Mouse (Mus musculus): ENCODE measurements at regions not wholly inside any gene's neighbourhood (a gene's known extent, or its start where the extent isn't known, plus 50 kb on each side); places are given as distances from the start of the nearest gene placed in this dataset.

DNA sequence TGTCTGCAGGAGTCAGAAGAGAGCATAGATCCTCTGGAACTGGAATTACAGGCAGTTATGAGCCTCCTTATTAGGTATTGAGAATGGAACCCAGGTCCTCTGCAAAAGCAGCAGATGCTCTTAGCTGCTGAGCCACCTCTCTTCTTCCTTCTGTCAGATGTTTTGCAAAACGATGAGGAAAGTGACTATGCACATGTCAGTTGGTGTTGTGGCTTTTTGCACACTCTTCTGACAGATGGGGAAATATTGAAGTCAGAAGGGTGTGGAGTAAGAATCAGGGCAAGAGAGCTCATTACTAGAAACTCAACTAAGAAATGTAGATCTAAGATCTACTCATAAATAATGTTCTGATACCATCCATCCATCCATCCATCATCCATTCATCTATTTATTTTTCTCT lies 102.4 kb downstream of the Cdca7 start:
- H3K4me2 ChIP-seq (replicated peaks): no peak overlapping the region
- no peak overlapping the region for H3K27ac ChIP-seq
- 79% methylated on average over 1 of the region's 1 CpGs for WGBS
- no peak overlapping the region for H3K4me3 ChIP-seq (replicated peaks)
- no peaks in the 10 kb centered on the region for H3K9me3 ChIP-seq
- no peaks in the 10 kb centered on the region for H3K36me3 ChIP-seq
- no peak for ATAC-seq
- H3K27me3 ChIP-seq (replicated peaks): no peaks in the 10 kb centered on the region
- no peaks in the 10 kb centered on the region for H3K4me1 ChIP-seq (replicated peaks)
- H3K9ac ChIP-seq: no peak overlapping the region

DNA sequence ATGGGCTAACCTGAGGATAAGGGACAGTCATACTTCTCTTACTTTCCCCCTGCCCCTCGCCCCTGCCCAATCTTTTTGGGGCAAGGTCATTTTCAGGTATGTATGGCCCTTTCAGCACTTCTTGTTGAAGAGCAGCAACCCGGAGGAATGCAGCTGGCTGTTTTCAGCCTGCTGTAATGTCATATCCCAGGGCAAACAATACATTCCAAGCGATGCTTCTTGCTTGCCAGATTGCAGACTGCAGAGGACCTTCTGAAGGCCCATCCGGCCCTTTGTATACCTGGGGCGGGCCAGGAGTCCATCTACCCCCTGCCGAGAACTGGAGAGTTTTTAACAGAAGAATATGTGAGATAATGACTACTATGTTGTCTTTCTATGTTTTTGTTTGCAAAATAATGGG lies 105.2 kb downstream of the Cdca7 start:
- H3K4me3 ChIP-seq (replicated peaks): no peak overlapping the region
- 69% methylated on average over 6 of the region's 6 CpGs for WGBS
- no peaks in the 10 kb centered on the region for H3K27me3 ChIP-seq (replicated peaks)
- H3K4me2 ChIP-seq (replicated peaks): no peak overlapping the region
- no peaks in the 10 kb centered on the region for H3K9me3 ChIP-seq
- no peak overlapping the region for H3K9ac ChIP-seq
- no peaks in the 10 kb centered on the region for H3K4me1 ChIP-seq (replicated peaks)
- no peak for ATAC-seq
- no peaks in the 10 kb centered on the region for H3K36me3 ChIP-seq
- H3K27ac ChIP-seq: no peak overlapping the region

DNA sequence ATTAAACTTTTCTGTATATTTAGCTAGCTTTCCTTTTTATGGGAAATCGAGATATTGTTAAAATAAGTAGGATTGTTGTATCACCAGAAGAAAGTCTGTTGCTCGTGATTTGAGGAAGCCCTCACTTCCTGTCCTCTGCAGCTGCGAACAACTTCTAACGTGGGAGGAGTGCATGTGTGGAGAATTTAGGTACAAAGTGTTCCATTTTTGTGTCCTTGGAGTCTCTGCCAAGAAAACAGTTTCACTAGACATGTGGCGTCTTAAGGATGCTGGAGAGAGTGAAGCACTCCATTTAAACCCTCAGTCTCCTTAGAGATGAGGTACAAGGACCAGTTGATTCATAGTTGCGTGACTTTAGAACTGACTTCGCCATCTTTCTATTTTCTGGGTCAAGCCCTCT lies 112.9 kb downstream of the Cdca7 start:
- Histone ChIP-seq H3K4me1 (replicated peaks) (no peaks in the 10 kb centered on the region), H3K9me3 (no peaks in the 10 kb centered on the region), H3K27ac (no peak overlapping the region), H3K27me3 (replicated peaks) (no peaks in the 10 kb centered on the region), H3K9ac (no peak overlapping the region), H3K4me2 (replicated peaks) (no peak overlapping the region), H3K4me3 (replicated peaks) (no peak overlapping the region), H3K36me3 (no peaks in the 10 kb centered on the region)
- ATAC-seq: no peak
- 72% methylated on average over 7 of the region's 7 CpGs for whole genome bisulfite sequencing

DNA sequence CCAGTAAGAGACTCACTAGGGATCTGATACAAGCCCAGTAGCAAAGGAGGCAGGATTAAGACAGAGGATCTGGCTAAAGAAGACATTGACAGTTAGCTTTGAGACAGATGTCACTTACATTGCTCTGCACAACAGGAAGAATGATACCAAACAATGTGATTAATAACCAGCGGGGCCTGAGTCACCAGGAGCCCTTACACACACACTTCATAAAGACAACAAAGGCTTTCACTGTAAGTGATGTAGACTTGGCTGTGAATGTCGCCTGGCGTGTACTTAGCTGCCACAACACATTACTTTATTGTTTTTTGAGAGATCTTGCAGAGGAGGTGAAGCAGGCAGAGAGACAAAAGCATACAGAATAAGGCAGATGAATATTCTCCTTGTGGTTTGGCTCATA lies 116.1 kb downstream of the Cdca7 start:
- H3K27me3 ChIP-seq (replicated peaks): no peaks in the 10 kb centered on the region
- 50% methylated on average over 3 of the region's 3 CpGs for WGBS
- no peak overlapping the region for H3K4me2 ChIP-seq (replicated peaks)
- H3K4me3 ChIP-seq (replicated peaks): no peak overlapping the region
- H3K9me3 ChIP-seq: no peaks in the 10 kb centered on the region
- no peaks in the 10 kb centered on the region for H3K4me1 ChIP-seq (replicated peaks)
- no peaks in the 10 kb centered on the region for H3K36me3 ChIP-seq
- no peak overlapping the region for H3K27ac ChIP-seq
- no peak for ATAC-seq
- no peak overlapping the region for H3K9ac ChIP-seq

DNA sequence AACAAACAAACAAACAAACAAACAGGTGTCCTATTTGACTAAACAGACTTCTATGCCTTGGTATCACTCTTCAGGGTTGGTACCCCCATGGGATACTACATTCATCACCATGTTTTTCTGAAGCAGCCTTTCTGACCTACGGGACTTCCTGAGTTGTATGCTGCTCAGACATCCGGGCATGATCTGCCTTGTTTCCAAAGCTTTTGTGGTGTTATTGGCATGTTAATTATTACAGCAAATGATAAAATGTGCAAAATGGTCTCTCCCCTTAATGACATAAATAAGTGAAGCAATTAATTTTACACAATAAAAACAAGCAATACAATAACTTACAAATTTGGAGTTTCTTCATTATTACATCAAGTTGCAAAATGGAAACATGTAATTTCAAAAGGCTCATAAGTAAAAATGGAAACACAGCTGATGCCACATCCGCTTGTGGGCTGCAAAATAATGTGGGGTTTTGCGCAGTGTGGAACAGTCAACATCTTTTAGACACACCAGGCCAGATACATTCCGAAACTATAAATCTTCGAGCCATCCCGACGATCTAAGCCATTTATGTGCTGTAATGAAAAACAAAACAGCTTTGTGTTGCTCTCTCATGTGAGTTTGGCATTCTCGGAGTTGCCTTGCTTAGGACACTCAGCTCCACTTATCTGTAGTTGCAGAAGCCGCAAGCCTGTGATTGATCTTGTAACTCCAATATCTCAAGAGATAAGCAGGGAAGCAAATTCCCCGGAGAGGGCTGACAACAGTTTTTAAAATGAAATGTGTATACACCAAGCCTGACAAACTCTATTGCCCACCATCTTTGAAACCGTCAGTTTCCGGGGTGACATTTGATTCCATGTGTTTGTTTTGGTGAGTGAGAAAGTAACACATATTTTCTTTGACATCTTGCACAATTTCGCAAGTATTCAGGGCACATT lies 121.3 kb downstream of the Cdca7 start:
- Histone ChIP-seq H3K4me3 (replicated peaks) (no peak overlapping the region), H3K9ac (no peak overlapping the region), H3K27me3 (replicated peaks) (no peaks in the 10 kb centered on the region), H3K4me2 (replicated peaks) (no peak overlapping the region), H3K27ac (no peak overlapping the region), H3K4me1 (replicated peaks) (no peaks in the 10 kb centered on the region), H3K36me3 (no peaks in the 10 kb centered on the region), H3K9me3 (no peaks in the 10 kb centered on the region)
- no peak for ATAC-seq
- 60% methylated on average over 14 of the region's 14 CpGs for whole genome bisulfite sequencing

DNA sequence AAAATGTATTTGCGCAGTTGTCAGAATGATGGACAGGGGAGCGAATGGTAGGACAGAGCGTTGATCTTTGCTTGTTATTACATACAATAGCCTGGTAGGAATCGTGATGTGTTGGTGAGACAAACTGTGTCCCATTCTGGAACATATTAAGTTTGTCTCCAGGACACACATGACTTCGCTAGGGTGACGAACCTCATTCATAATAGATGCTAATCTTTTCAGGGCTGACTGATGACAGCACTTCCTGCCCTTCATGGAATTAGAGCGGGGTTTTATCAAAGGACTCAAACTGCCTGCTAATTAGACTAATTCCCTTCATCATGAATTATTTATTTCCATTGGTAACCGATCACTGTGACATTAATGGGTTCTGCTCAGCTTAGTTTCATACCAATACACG lies 122.0 kb downstream of the Cdca7 start:
- no peak overlapping the region for H3K4me3 ChIP-seq (replicated peaks)
- H3K4me1 ChIP-seq (replicated peaks): no peaks in the 10 kb centered on the region
- H3K9ac ChIP-seq: no peak overlapping the region
- H3K9me3 ChIP-seq: no peaks in the 10 kb centered on the region
- no peak for ATAC-seq
- no peaks in the 10 kb centered on the region for H3K27me3 ChIP-seq (replicated peaks)
- 70% methylated on average over 9 of the region's 9 CpGs for WGBS
- H3K4me2 ChIP-seq (replicated peaks): no peak overlapping the region
- H3K36me3 ChIP-seq: no peaks in the 10 kb centered on the region
- no peak overlapping the region for H3K27ac ChIP-seq

DNA sequence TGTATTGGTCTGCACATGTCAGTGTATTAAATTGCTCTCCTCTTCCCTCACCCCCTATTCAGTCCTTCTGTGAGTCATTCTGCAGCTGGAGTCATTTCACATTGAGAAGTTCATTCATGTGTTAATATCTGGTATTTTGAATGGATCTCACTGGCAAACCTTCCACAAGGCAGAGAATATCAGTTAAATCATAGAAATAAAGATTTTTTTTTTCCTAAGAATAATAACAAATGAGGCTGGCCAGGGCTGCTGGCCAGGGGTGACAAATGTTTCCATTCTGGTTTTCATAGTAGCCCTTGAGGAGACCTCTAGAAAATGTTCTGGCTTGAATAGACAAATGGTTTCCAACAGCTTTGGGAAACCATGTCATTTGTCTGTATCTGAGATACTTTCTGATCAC lies 124.8 kb downstream of the Cdca7 start:
- Histone ChIP-seq H3K36me3 (no peaks in the 10 kb centered on the region), H3K4me3 (replicated peaks) (no peak overlapping the region), H3K27me3 (replicated peaks) (no peaks in the 10 kb centered on the region), H3K9me3 (no peaks in the 10 kb centered on the region), H3K27ac (no peak overlapping the region), H3K4me2 (replicated peaks) (no peak overlapping the region), H3K4me1 (replicated peaks) (no peaks in the 10 kb centered on the region), H3K9ac (no peak overlapping the region)
- no peak for ATAC-seq

DNA sequence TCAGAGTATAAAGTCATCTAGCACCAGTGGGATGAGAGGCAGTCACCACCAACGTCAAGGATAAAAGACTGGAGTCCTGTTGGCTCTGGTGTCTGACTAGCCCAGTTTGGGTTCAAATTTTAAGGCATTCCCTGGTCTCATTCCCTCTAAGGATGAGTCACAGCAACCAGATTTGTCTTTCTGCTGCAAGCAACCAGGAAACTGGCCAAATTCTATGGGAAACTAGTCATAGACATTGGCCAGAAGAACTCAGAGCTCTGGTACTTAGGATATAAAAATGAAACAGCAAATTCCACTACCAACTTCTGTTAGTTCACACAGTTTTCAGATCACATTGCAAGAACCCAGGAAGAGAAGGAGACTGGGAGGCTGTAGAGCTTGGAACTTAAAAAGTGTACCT lies 126.2 kb downstream of the Cdca7 start:
- Histone ChIP-seq H3K27ac (no peak overlapping the region), H3K9me3 (no peaks in the 10 kb centered on the region), H3K4me3 (replicated peaks) (no peak overlapping the region), H3K9ac (no peak overlapping the region), H3K4me1 (replicated peaks) (no peaks in the 10 kb centered on the region), H3K36me3 (no peaks in the 10 kb centered on the region), H3K27me3 (replicated peaks) (no peaks in the 10 kb centered on the region), H3K4me2 (replicated peaks) (no peak overlapping the region)
- WGBS: 68% methylated on average over 1 of the region's 1 CpGs
- ATAC-seq: no peak

DNA sequence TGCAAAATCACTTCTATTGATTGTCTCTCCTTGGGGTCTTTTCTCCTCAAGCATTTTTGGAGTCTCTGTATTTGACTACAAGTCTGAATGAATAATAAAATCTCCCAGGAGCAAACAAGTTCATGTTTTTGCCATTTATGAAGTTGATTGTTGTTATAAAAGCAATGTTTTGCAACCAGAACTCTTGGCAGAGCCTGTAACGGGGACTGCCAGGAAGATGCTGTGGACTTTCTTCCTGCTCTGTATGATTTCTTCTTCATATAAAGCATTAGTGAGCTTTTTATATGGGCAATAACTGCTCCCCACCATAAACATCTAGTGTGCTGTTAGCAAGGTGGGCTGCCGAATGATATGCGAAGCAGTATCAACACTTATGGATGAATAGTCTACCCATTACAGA lies 136.3 kb downstream of the Cdca7 start:
- Histone ChIP-seq H3K4me3 (replicated peaks) (no peak overlapping the region), H3K4me1 (replicated peaks) (no peaks in the 10 kb centered on the region), H3K27me3 (replicated peaks) (no peaks in the 10 kb centered on the region), H3K4me2 (replicated peaks) (no peak overlapping the region), H3K36me3 (no peaks in the 10 kb centered on the region), H3K9me3 (no peaks in the 10 kb centered on the region), H3K9ac (no peak overlapping the region), H3K27ac (no peak overlapping the region)
- 89% methylated on average over 3 of the region's 3 CpGs for WGBS
- ATAC-seq: no peak

DNA sequence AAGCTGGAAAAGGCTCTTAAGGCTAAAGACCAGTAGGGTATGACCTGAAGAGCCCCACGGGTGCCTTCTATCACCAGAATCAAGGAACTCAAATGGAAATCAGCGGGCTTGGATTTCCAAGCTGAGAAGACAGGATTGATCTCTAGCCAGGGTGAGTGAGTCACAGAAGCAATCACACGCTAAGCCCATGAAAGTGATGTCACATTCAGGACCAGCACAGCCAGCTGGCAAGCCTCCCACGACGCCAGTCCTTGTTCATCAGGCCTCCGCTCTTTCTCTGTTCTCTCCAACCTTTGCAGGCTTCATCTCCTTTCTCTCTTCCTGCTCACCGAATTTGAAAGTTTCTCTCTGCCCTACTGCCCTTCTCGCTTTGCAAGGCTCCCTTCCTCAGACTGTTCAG lies 138.3 kb downstream of the Cdca7 start:
- WGBS: 69% methylated on average over 8 of the region's 8 CpGs
- Histone ChIP-seq H3K9ac (no peak overlapping the region), H3K27me3 (replicated peaks) (no peaks in the 10 kb centered on the region), H3K4me3 (replicated peaks) (no peak overlapping the region), H3K36me3 (no peaks in the 10 kb centered on the region), H3K4me2 (replicated peaks) (no peak overlapping the region), H3K4me1 (replicated peaks) (no peaks in the 10 kb centered on the region), H3K27ac (no peak overlapping the region), H3K9me3 (no peaks in the 10 kb centered on the region)
- no peak for ATAC-seq

DNA sequence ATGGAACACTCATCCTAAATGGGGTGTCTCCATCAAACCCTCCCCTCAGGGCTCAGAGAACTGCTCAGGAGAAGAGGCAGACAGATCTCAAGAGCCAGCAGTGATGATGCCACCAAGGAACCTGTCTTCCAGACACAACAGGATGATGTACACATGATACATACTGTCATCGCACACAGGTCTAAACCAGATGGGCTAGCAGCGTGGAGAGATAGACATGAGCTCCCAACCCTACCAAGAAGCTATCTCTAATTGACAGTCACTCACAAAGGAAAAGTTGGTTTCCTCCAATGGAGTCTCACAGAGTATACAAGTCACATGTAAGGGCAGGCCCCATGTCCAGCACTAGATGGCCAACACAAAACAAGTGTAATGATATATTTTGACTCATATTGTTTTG lies 139.9 kb downstream of the Cdca7 start:
- WGBS: 96% methylated on average over 2 of the region's 2 CpGs

DNA sequence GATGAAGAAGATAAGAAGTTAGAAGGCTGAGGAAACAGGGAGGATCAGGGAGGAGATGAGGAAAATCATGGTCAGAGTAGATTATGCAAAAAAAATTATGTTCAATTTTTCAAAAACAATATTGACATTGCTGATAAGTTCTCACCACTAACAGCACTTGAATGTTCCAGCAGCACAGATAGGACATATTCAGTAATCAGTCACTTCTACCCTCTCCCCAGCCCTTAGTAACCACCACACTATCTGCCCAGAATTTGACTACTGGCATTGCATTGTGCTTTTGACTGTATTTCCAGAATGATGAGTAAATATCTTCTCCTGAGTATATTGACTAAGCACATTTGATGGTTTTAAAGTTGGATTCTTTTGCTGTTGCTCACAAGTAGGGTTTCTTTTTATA lies 140.5 kb downstream of the Cdca7 start:
- H3K36me3 ChIP-seq: no peaks in the 10 kb centered on the region
- peaks cover 3% of the 10 kb centered on the region; the same call in 1 of the 2 replicates for H3K4me1 ChIP-seq (replicated peaks)
- H3K27me3 ChIP-seq (replicated peaks): no peaks in the 10 kb centered on the region
- no peak for ATAC-seq
- H3K9ac ChIP-seq: no peak overlapping the region
- no peak overlapping the region for H3K4me3 ChIP-seq (replicated peaks)
- H3K9me3 ChIP-seq: no peaks in the 10 kb centered on the region
- no peak overlapping the region for H3K4me2 ChIP-seq (replicated peaks)
- H3K27ac ChIP-seq: no peak overlapping the region

More for the DNA sequence above, 139.9 kb downstream of the Cdca7 start:
- no peak overlapping the region for H3K4me2 ChIP-seq (replicated peaks)
- no peak overlapping the region for H3K4me3 ChIP-seq (replicated peaks)
- peaks cover 3% of the 10 kb centered on the region; the same call in 1 of the 2 replicates for H3K4me1 ChIP-seq (replicated peaks)
- H3K27ac ChIP-seq: no peak overlapping the region
- H3K9me3 ChIP-seq: no peaks in the 10 kb centered on the region
- no peaks in the 10 kb centered on the region for H3K36me3 ChIP-seq
- ATAC-seq: no peak
- H3K9ac ChIP-seq: no peak overlapping the region
- no peaks in the 10 kb centered on the region for H3K27me3 ChIP-seq (replicated peaks)

DNA sequence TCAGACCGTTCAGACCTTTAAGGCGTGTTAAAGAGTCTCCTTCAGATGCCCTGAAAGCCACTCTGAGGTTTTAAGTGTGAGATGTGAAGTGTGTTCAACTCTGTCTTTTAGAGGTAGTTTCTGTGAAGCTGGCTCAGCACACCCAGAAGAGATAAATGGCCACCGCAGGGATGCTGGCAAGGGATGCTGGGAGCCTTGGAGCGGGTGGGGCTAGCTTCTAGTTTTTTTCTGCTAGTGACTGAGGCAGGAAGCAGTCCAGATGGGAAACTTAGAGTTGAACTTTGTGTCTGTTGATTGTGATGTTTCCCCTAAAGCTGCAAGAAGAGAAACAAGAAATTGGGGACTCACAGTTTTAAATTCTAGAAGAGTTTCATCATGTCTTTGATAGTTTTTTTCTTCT lies 143.5 kb downstream of the Cdca7 start:
- H3K4me2 ChIP-seq (replicated peaks): no peak overlapping the region
- H3K27me3 ChIP-seq (replicated peaks): no peaks in the 10 kb centered on the region
- ATAC-seq: no peak
- H3K9ac ChIP-seq: no peak overlapping the region
- no peaks in the 10 kb centered on the region for H3K9me3 ChIP-seq
- WGBS: 54% methylated on average over 4 of the region's 4 CpGs
- H3K4me1 ChIP-seq (replicated peaks): peaks cover 3% of the 10 kb centered on the region; the same call in 1 of the 2 replicates
- H3K4me3 ChIP-seq (replicated peaks): no peak overlapping the region
- no peaks in the 10 kb centered on the region for H3K36me3 ChIP-seq
- H3K27ac ChIP-seq: no peak overlapping the region
